Mouse (Mus musculus): ENCODE measurements around the gene Ccnf. TPM values are rescaled to one million over a fixed set of nuclear protein-coding genes. Genes with fewer than 3 reads are reported as not detected.

The Ccnf gene
- polyA plus RNA-seq, 1 experiment from 2014 or later, result 11.8 TPM

GRCm38 (mm10) chr17:24208641-24209042 is 42.6 kb downstream of the Ccnf start:
- H3K36me3 ChIP-seq (ENCODE audit: control insufficient read depth, insufficient read depth, low read length), result no peaks in the 10 kb centered on the region
- ATAC-seq (ENCODE audit: low FRiP score, low TSS enrichment), result 0 out of 2 replicates have a peak, but pooled peaks have one; percentile 0
- TF ChIP-seq EP300 (optimal IDR thresholded peaks at IDR 0.05) (no peak), CTCF (IDR thresholded peaks at IDR 0.05; ENCODE audit: low read depth) (no peak)
- peak overlapping the region; percentile 71 for H3K9ac ChIP-seq (ENCODE audit: low read length)
- peaks cover 25% of the 10 kb centered on the region for H3K4me1 ChIP-seq (replicated peaks; ENCODE audit: control insufficient read depth, insufficient read depth)
- peak overlapping the region; percentile 41 for H3K4me3 ChIP-seq (ENCODE audit: low read depth, low read length)
- peak overlapping the region; percentile 87 for H3K27ac ChIP-seq (replicated peaks)
- peaks cover 3% of the 10 kb centered on the region; the same call in 1 of the 2 replicates for H3K27me3 ChIP-seq (ENCODE audit: control insufficient read depth, insufficient read depth, low read length)
- WGBS, result 5% methylated on average over 29 of the region's 29 CpGs
- H3K9me3 ChIP-seq (ENCODE audit: control insufficient read depth, low read length), result no peaks in the 10 kb centered on the region
- H3K4me2 ChIP-seq (replicated peaks; ENCODE audit: low read depth), result peak overlapping the region; percentile 95
- DNase-seq (ENCODE audit: low spot score), result peak; percentile 26

GRCm38 (mm10) chr17:24207768-24208640 is 43.3 kb downstream of the Ccnf start:
- TF ChIP-seq CTCF (IDR thresholded peaks at IDR 0.05; ENCODE audit: low read depth) (no peak), EP300 (optimal IDR thresholded peaks at IDR 0.05) (no peak)
- Histone ChIP-seq H3K4me2 (replicated peaks; ENCODE audit: low read depth) (peak overlapping the region; percentile 95), H3K4me3 (ENCODE audit: low read depth, low read length) (peak overlapping the region; percentile 41), H3K9me3 (ENCODE audit: control insufficient read depth, low read length) (no peaks in the 10 kb centered on the region), H3K27ac (replicated peaks) (peak overlapping the region; percentile 87), H3K4me1 (replicated peaks; ENCODE audit: control insufficient read depth, insufficient read depth) (peaks cover 25% of the 10 kb centered on the region), H3K9ac (ENCODE audit: low read length) (peak overlapping the region; percentile 71), H3K27me3 (ENCODE audit: control insufficient read depth, insufficient read depth, low read length) (peaks cover 3% of the 10 kb centered on the region; the same call in 1 of the 2 replicates), H3K36me3 (ENCODE audit: control insufficient read depth, insufficient read depth, low read length) (no peaks in the 10 kb centered on the region)
- WGBS, result 72% methylated on average over 34 of the region's 34 CpGs
- DNase-seq (ENCODE audit: low spot score) (no peak), ATAC-seq (ENCODE audit: low FRiP score, low TSS enrichment) (no peak)

- H3K9me3 ChIP-seq (ENCODE audit: control insufficient read depth, low read length), result no peaks in the 10 kb centered on the region
- TF ChIP-seq CTCF (IDR thresholded peaks at IDR 0.05; ENCODE audit: low read depth) (peak; percentile 44), EP300 (optimal IDR thresholded peaks at IDR 0.05) (no peak)
- H3K36me3 ChIP-seq (ENCODE audit: control insufficient read depth, insufficient read depth, low read length), result no peaks in the 10 kb centered on the region
- H3K9ac ChIP-seq (ENCODE audit: low read length), result peak overlapping the region; percentile 38; the same call in 1 of the 2 replicates
- H3K27me3 ChIP-seq (ENCODE audit: control insufficient read depth, insufficient read depth, low read length), result peaks cover 3% of the 10 kb centered on the region; the same call in 1 of the 2 replicates
- H3K4me3 ChIP-seq (ENCODE audit: low read depth, low read length), result peak overlapping the region; percentile 30
- ATAC-seq (ENCODE audit: low FRiP score, low TSS enrichment), result no peak
- peaks cover 22% of the 10 kb centered on the region for H3K4me1 ChIP-seq (replicated peaks; ENCODE audit: control insufficient read depth, insufficient read depth)
- peak overlapping the region; percentile 95 for H3K4me2 ChIP-seq (replicated peaks; ENCODE audit: low read depth)
- peak; percentile 66 for DNase-seq (ENCODE audit: low spot score)
- H3K27ac ChIP-seq (replicated peaks), result no peak overlapping the region; the same call in 1 of the 2 replicates
- 5% methylated on average over 62 of the region's 62 CpGs for WGBS
These were observed 44.6 kb downstream of the Ccnf start for GRCm38 (mm10) chr17:24206451-24207351.

GRCm38 (mm10) chr17:24205908-24206361 is 45.3 kb downstream of the Ccnf start:
- 11% methylated on average over 15 of the region's 15 CpGs for WGBS
- peak overlapping the region; percentile 68 for H3K9ac ChIP-seq (ENCODE audit: low read length)
- H3K27me3 ChIP-seq (ENCODE audit: control insufficient read depth, insufficient read depth, low read length), result peaks cover 3% of the 10 kb centered on the region; the same call in 1 of the 2 replicates
- 0 out of 2 replicates have a peak overlapping the region, but pooled peaks have one; percentile 18 for H3K27ac ChIP-seq (replicated peaks)
- H3K4me1 ChIP-seq (replicated peaks; ENCODE audit: control insufficient read depth, insufficient read depth), result peaks cover 17% of the 10 kb centered on the region
- H3K4me2 ChIP-seq (replicated peaks; ENCODE audit: low read depth), result peak overlapping the region; percentile 95
- ATAC-seq (ENCODE audit: low FRiP score, low TSS enrichment), result 0 out of 2 replicates have a peak, but pooled peaks have one; percentile 0
- no peaks in the 10 kb centered on the region for H3K36me3 ChIP-seq (ENCODE audit: control insufficient read depth, insufficient read depth, low read length)
- no peak for DNase-seq (ENCODE audit: low spot score)
- TF ChIP-seq EP300 (optimal IDR thresholded peaks at IDR 0.05) (no peak), CTCF (IDR thresholded peaks at IDR 0.05; ENCODE audit: low read depth) (no peak)
- H3K9me3 ChIP-seq (ENCODE audit: control insufficient read depth, low read length), result no peaks in the 10 kb centered on the region
- H3K4me3 ChIP-seq (ENCODE audit: low read depth, low read length), result peak overlapping the region; percentile 60

GRCm38 (mm10) chr17:24205284-24205888 is 45.9 kb downstream of the Ccnf start, which contains the start of gene Tbc1d24:
Gene Tbc1d24, minus strand, starts transcription at chr17:24205562.
- ATAC-seq (ENCODE audit: low FRiP score, low TSS enrichment) (peak; percentile 66), DNase-seq (ENCODE audit: low spot score) (peak; percentile 86)
- H3K4me2 ChIP-seq (replicated peaks; ENCODE audit: low read depth), result peak within 1 kb of the TSS; percentile 95
- WGBS, result 1% methylated on average over 42 of the region's 65 CpGs
- no peaks in the 10 kb centered on the region for H3K36me3 ChIP-seq (ENCODE audit: control insufficient read depth, insufficient read depth, low read length)
- peak within 1 kb of the TSS; percentile 36 for H3K27ac ChIP-seq (replicated peaks)
- H3K4me3 ChIP-seq (ENCODE audit: low read depth, low read length), result peak within 1 kb of the TSS; percentile 60
- no peak for TF ChIP-seq EP300 (optimal IDR thresholded peaks at IDR 0.05)
- TF ChIP-seq CTCF (IDR thresholded peaks at IDR 0.05; ENCODE audit: low read depth), result no peak
- peaks cover 17% of the 10 kb centered on the region for H3K4me1 ChIP-seq (replicated peaks; ENCODE audit: control insufficient read depth, insufficient read depth)
- H3K9ac ChIP-seq (ENCODE audit: low read length), result peak within 1 kb of the TSS; percentile 68
- H3K27me3 ChIP-seq (ENCODE audit: control insufficient read depth, insufficient read depth, low read length), result peaks cover 3% of the 10 kb centered on the region; the same call in 1 of the 2 replicates
- no peaks in the 10 kb centered on the region for H3K9me3 ChIP-seq (ENCODE audit: control insufficient read depth, low read length)
